ENCODE assay signal across 21 mouse cellular contexts in the genomic region with DNA sequence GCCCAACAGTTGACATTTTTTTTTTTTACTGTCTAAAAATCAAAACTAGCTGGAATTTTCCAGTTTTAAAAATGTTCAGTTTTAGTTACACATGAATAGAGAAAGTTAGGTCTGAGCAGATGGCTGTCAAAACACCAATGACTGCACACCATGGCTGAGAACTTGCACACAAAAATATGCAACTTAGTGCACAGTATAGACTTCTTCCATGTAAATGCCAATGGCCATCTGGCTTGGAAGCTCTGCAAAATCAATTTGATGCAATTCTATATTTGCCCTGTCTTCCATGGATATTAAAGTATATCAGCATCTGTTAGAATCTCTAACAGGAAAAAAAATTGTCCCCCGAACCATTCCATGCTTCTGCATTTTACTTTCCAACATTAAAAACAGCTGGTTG.
DNase-seq lines count a peak whose midpoint lies in the region; ATAC-seq and TF ChIP-seq lines count a peak whose summit lies in the region.
"Had no signal": no experiment of that assay in that cellular context is flagged by ENCODE, and none has a peak within 500 bp of the region (broad histone marks: within the 10 kb centered on the region; RNA-seq: fewer than 3 reads in every experiment).

No protein-coding gene starts in this region.

- TF ChIP-seq POLR2A in limb, embryonic 14.5 days (IDR thresholded peaks at IDR 0.05; ENCODE audit: borderline replicate concordance, extremely low read depth, insufficient read depth, insufficient read length): no peak

- H3K4me2 ChIP-seq in embryonic facial prominence, embryonic 12.5 days (replicated peaks): no peak overlapping the region
- H3K4me2 ChIP-seq in limb, embryonic 14.5 days (replicated peaks; ENCODE audit: low read depth, low read length, severe bottlenecking): no peak overlapping the region
- H3K4me2 ChIP-seq: hindbrain, embryonic 12.5 days; intestine, embryonic 15.5 days; limb, embryonic 15.5 days; midbrain, embryonic 15.5 days had no signal

- DNase-seq in layer of hippocampus, adult 11-12 months (ENCODE audit: low spot score): peak; percentile 27
- DNase-seq in layer of hippocampus, postnatal 25 days (ENCODE audit: extremely low spot score in 1 of 2, low spot score in 1 of 2): no peak
- peak; percentile 13 for DNase-seq in layer of hippocampus, adult 9-10 months (ENCODE audit: low spot score)
- DNase-seq in limb, embryonic 14.5 days (ENCODE audit: low spot score): peak; percentile 30
- DNase-seq in ovary, postnatal 36 days (ENCODE audit: low spot score): no peak
- no peak for DNase-seq in thymus, postnatal 0 days (ENCODE audit: low spot score)
- DNase-seq: adrenal gland, postnatal 10 days; B cell, adult 2 months; cerebellum, adult 2 months; gastrocnemius, postnatal 14 days; heart, postnatal 10 days; kidney, postnatal 4 days; lung, postnatal 14 days; thymus, adult 2 months had no signal

- 30% methylated on average over 1 of the region's 1 CpGs for WGBS in embryonic facial prominence, embryonic 12.5 days
- WGBS in limb, embryonic 14.5 days: 33% methylated on average over 1 of the region's 1 CpGs

- H3K9ac ChIP-seq in embryonic facial prominence, embryonic 12.5 days: no peak overlapping the region
- no peak overlapping the region for H3K9ac ChIP-seq in limb, embryonic 14.5 days (ENCODE audit: low read depth, low read length, severe bottlenecking)
- H3K9ac ChIP-seq: hindbrain, embryonic 12.5 days; intestine, embryonic 15.5 days; limb, embryonic 15.5 days; midbrain, embryonic 15.5 days had no signal

- peaks cover 3% of the 10 kb centered on the region; the same call in 1 of the 2 replicates for H3K4me1 ChIP-seq in embryonic facial prominence, embryonic 12.5 days
- no peaks in the 10 kb centered on the region for H3K4me1 ChIP-seq in limb, embryonic 14.5 days (ENCODE audit: control insufficient read depth, insufficient read depth, low read length)
- H3K4me1 ChIP-seq: hindbrain, embryonic 12.5 days; intestine, embryonic 15.5 days; limb, embryonic 15.5 days; megakaryocyte, embryonic 14.5 days; midbrain, embryonic 15.5 days had no signal

- H3K27me3 ChIP-seq in embryonic facial prominence, embryonic 12.5 days: no peaks in the 10 kb centered on the region
- no peaks in the 10 kb centered on the region for H3K27me3 ChIP-seq in limb, embryonic 14.5 days (ENCODE audit: control insufficient read depth, insufficient read depth, low read length)
- H3K27me3 ChIP-seq: hindbrain, embryonic 12.5 days; intestine, embryonic 15.5 days; limb, embryonic 15.5 days; megakaryocyte, embryonic 14.5 days; midbrain, embryonic 15.5 days had no signal

- H3K9me3 ChIP-seq in embryonic facial prominence, embryonic 12.5 days: no peaks in the 10 kb centered on the region
- no peaks in the 10 kb centered on the region for H3K9me3 ChIP-seq in limb, embryonic 14.5 days (ENCODE audit: control insufficient read depth, low read length)
- H3K9me3 ChIP-seq: hindbrain, embryonic 12.5 days; intestine, embryonic 15.5 days; limb, embryonic 15.5 days; megakaryocyte, embryonic 14.5 days; midbrain, embryonic 15.5 days had no signal

- H3K36me3 ChIP-seq in embryonic facial prominence, embryonic 12.5 days: no peaks in the 10 kb centered on the region
- no peaks in the 10 kb centered on the region for H3K36me3 ChIP-seq in limb, embryonic 14.5 days (ENCODE audit: control insufficient read depth, insufficient read depth, low read length)
- H3K36me3 ChIP-seq: hindbrain, embryonic 12.5 days; intestine, embryonic 15.5 days; limb, embryonic 15.5 days; midbrain, embryonic 15.5 days had no signal

- no peak overlapping the region for H3K27ac ChIP-seq in embryonic facial prominence, embryonic 12.5 days
- H3K27ac ChIP-seq in limb, embryonic 14.5 days (replicated peaks; ENCODE audit: low read depth, low read length): no peak overlapping the region
- H3K27ac ChIP-seq: hindbrain, embryonic 12.5 days; intestine, embryonic 15.5 days; limb, embryonic 15.5 days; midbrain, embryonic 15.5 days had no signal

- 0 out of 2 replicates have a peak, but pooled peaks have one; percentile 28 for ATAC-seq in embryonic facial prominence, embryonic 12.5 days (ENCODE audit: insufficient number of reproducible peaks, insufficient read depth, low FRiP score, low TSS enrichment)
- peak; percentile 74 for ATAC-seq in limb, embryonic 14.5 days (ENCODE audit: low FRiP score, low read depth)
- ATAC-seq: forebrain, embryonic 14.5 days; intestine, embryonic 15.5 days; midbrain, embryonic 15.5 days had no signal

- H3K4me3 ChIP-seq in embryonic facial prominence, embryonic 12.5 days: no peak overlapping the region
- H3K4me3 ChIP-seq in limb, embryonic 14.5 days (replicated peaks; ENCODE audit: low read length): no peak overlapping the region
- H3K4me3 ChIP-seq: hindbrain, embryonic 12.5 days; intestine, embryonic 15.5 days; limb, embryonic 15.5 days; megakaryocyte, embryonic 14.5 days; midbrain, embryonic 15.5 days had no signal

Comparison
In these comparisons a context has a peak if more than half of its experiments do, and no peak if none do; other contexts are left out.
1. DNase-seq: peak in layer of hippocampus, adult 11-12 months (single experiment), layer of hippocampus, adult 9-10 months (single experiment) and limb, embryonic 14.5 days (single experiment); none in layer of hippocampus, postnatal 25 days (0 of 2), ovary, postnatal 36 days (single experiment) and thymus, postnatal 0 days (single experiment).